13 mouse cellular contexts compared by ENCODE assay signal in genomic region chr5:77134465-77134864, GRCm38 (mm10). TPM values are rescaled to one million over a fixed set of nuclear protein-coding genes. Genes with fewer than 3 reads are reported as not detected.
DNase-seq lines count a peak whose midpoint lies in the region; ATAC-seq and TF ChIP-seq lines count a peak whose summit lies in the region.
"Had no signal": no experiment of that assay in that cellular context is flagged by ENCODE, and none has a peak within 500 bp of the region (broad histone marks: within the 10 kb centered on the region; RNA-seq: fewer than 3 reads in every experiment).

No protein-coding gene starts in this region.

- no peaks in the 10 kb centered on the region for H3K79me2 ChIP-seq in CH12.LX (replicated peaks; ENCODE audit: control insufficient read depth, extremely low read depth, insufficient read depth, poor library complexity, severe bottlenecking)

- DNase-seq in CH12.LX (ENCODE audit: extremely low read depth), result peak; percentile 45
- peak; percentile 69 for DNase-seq in c-Kit-positive CD71-positive TER-119-positive erythroid progenitor cells, embryonic 14.5 days (ENCODE audit: low spot score)
- peak; percentile 42 for DNase-seq in liver, embryonic 13.5 days
- peak; percentile 73 for DNase-seq in thymus, postnatal 0 days (ENCODE audit: low spot score)
- DNase-seq in right cerebral cortex, postnatal 4 days, result no peak
- DNase-seq in urinary bladder, postnatal 36 days (ENCODE audit: low spot score in 2 of 2), result no peak
- DNase-seq in testis, postnatal 10 days (ENCODE audit: low spot score), result no peak
- no peak for DNase-seq in frontal cortex, adult 2 months (ENCODE audit: extremely low spot score in 1 of 2, low spot score in 1 of 2)
- DNase-seq: kidney, postnatal 10 days had no signal

- H3K4me2 ChIP-seq in CH12.LX (ENCODE audit: insufficient read depth, low read depth, poor library complexity, severe bottlenecking), result no peak overlapping the region
- peak overlapping the region; percentile 10; the same call in 1 of the 2 replicates for H3K4me2 ChIP-seq in liver, embryonic 13.5 days
- H3K4me2 ChIP-seq: forebrain, embryonic 13.5 days; neural tube, embryonic 12.5 days had no signal

- H3K4me3 ChIP-seq in CH12.LX (replicated peaks in 1 of 3; ENCODE audit: low read depth in 2 of 3, low read length in 2 of 3, poor library complexity in 1 of 3), result no peak overlapping the region
- H3K4me3 ChIP-seq in liver, embryonic 13.5 days (replicated peaks), result no peak overlapping the region
- H3K4me3 ChIP-seq: forebrain, embryonic 13.5 days; hindbrain, embryonic 10.5 days; megakaryocyte, embryonic 14.5 days; neural tube, embryonic 12.5 days had no signal

- dilution Hi-C loops in CH12.LX (cut with MboI; ENCODE audit: extremely low pct_ligation_motif_present, extremely low pct_unique_long_range_greater_than_20kb, low sequenced_read_pairs), result no loop called here

- TF ChIP-seq POLR2A in CH12.LX (IDR thresholded peaks at IDR 0.05; ENCODE audit: low read depth, low read length), result no peak

- 21% methylated on average over 4 of the region's 4 CpGs for whole genome bisulfite sequencing in liver, embryonic 13.5 days (ENCODE audit: insufficient replicate concordance)

- in situ Hi-C loops in CH12.LX (cut with MboI; ENCODE audit: low pct_ligation_motif_present, low pct_unique_long_range_greater_than_20kb, low sequenced_read_pairs), result loop anchor here (5.0 kb wide), 1 partner anchor 33 kb away; no protein-coding TSS in a partner anchor

- H3K36me3 ChIP-seq in CH12.LX (replicated peaks in 1 of 2; ENCODE audit: control insufficient read depth in 1 of 2, insufficient read depth in 1 of 2, low read length in 1 of 2), result no peaks in the 10 kb centered on the region
- H3K36me3 ChIP-seq in liver, embryonic 13.5 days, result no peaks in the 10 kb centered on the region
- H3K36me3 ChIP-seq: hindbrain, embryonic 10.5 days; neural tube, embryonic 12.5 days had no signal

- no peak overlapping the region for H3K9ac ChIP-seq in CH12.LX (ENCODE audit: insufficient read depth, low read depth)
- H3K9ac ChIP-seq in liver, embryonic 13.5 days, result no peak overlapping the region
- H3K9ac ChIP-seq: forebrain, embryonic 13.5 days; neural tube, embryonic 12.5 days had no signal

- no peak for TF ChIP-seq EP300 in CH12.LX (IDR thresholded peaks at IDR 0.05; ENCODE audit: low read length)

- no peak for TF ChIP-seq RAD21 in CH12.LX (IDR thresholded peaks at IDR 0.05; ENCODE audit: low read depth, low read length)

- peaks cover 24 to 65% of the 10 kb centered on the region in 2 experiments for H3K4me1 ChIP-seq in CH12.LX (ENCODE audit: control insufficient read depth in 1 of 2, insufficient read depth in 2 of 2)
- H3K4me1 ChIP-seq in liver, embryonic 13.5 days (replicated peaks), result peaks cover 37% of the 10 kb centered on the region

- ATAC-seq in liver, embryonic 13.5 days (ENCODE audit: low read depth), result peak; percentile 92
- ATAC-seq: forebrain, embryonic 13.5 days had no signal

- H3K27ac ChIP-seq in CH12.LX (ENCODE audit: insufficient read depth, low read depth), result no peak overlapping the region
- no peak overlapping the region for H3K27ac ChIP-seq in liver, embryonic 13.5 days
- H3K27ac ChIP-seq: forebrain, embryonic 13.5 days; hindbrain, embryonic 10.5 days; neural tube, embryonic 12.5 days had no signal

- no peak for TF ChIP-seq CTCF in CH12.LX (conservative IDR thresholded peaks at IDR 0.05 in 1 of 2, IDR thresholded peaks at IDR 0.05 in 1 of 2; ENCODE audit: low read depth in 2 of 2, low read length in 2 of 2)

- H3K27me3 ChIP-seq in CH12.LX (replicated peaks), result no peaks in the 10 kb centered on the region
- H3K27me3 ChIP-seq in liver, embryonic 13.5 days, result no peaks in the 10 kb centered on the region
- H3K27me3 ChIP-seq: neural tube, embryonic 12.5 days had no signal

- H3K9me3 ChIP-seq in CH12.LX (replicated peaks; ENCODE audit: low read length), result no peaks in the 10 kb centered on the region
- no peaks in the 10 kb centered on the region for H3K9me3 ChIP-seq in liver, embryonic 13.5 days (replicated peaks)
- H3K9me3 ChIP-seq: forebrain, embryonic 13.5 days; hindbrain, embryonic 10.5 days; megakaryocyte, embryonic 14.5 days; neural tube, embryonic 12.5 days had no signal

TF ChIP-seq in CH12.LX, 34 proteins besides CTCF, POLR2A, EP300 and RAD21:
- peak; percentile 61 for TF ChIP-seq HCFC1 (IDR thresholded peaks at IDR 0.05; ENCODE audit: low read depth, low read length)
- TF ChIP-seq ELF1 (IDR thresholded peaks at IDR 0.05; ENCODE audit: low read depth, low read length), result peak; percentile 62
- no peak for TF ChIP-seq ZC3H11A (IDR thresholded peaks at IDR 0.05; ENCODE audit: low read depth, low read length)
- TF ChIP-seq NELFE (IDR thresholded peaks at IDR 0.05; ENCODE audit: low read depth, low read length), result no peak
- TF ChIP-seq ETS1 (conservative IDR thresholded peaks at IDR 0.05; ENCODE audit: low read depth, low read length), result no peak

RNA-seq across cellular contexts. Expression of gene Hopx, which starts 19.5 kb away (rescaled TPM):
- total RNA-seq in CH12.LX (2012; rRNA removed) (22.2 and 26.4 TPM in 2 replicates), CH12.LX (2014; rRNA removed) (19.6 and 20.0 TPM in 2 replicates)
- 15.1 and 17.6 TPM in 2 replicates for polyA plus RNA-seq in CH12.LX (2012; ENCODE audit: insufficient read length, low read depth)
- polyA plus RNA-seq in liver, embryonic 13.5 days (2015; fragmentation: Nextera tagmentation; extraction: Ambion mirVana), result 0.14 TPM in 1 of 2 replicates, not detected in the other
- polyA plus RNA-seq in thymus, postnatal 0 days (2015; fragmentation: Nextera tagmentation; extraction: Ambion mirVana), result 0.59 and 0.77 TPM in 2 replicates
- 75.1 and 105 TPM in 2 replicates for polyA plus RNA-seq in frontal cortex, adult 2 months (2012; rRNA removed)

Comparison
In these comparisons a context has a peak if more than half of its experiments do, and no peak if none do; other contexts are left out.
1. DNase-seq: peak in CH12.LX (single experiment), c-Kit-positive CD71-positive TER-119-positive erythroid progenitor cells, embryonic 14.5 days (single experiment), liver, embryonic 13.5 days (single experiment) and thymus, postnatal 0 days (single experiment); none in right cerebral cortex, postnatal 4 days (single experiment), urinary bladder, postnatal 36 days (0 of 2), testis, postnatal 10 days (single experiment) and frontal cortex, adult 2 months (0 of 2).